15 mouse cellular contexts compared by ENCODE assay signal in genomic region chr16:87953176-87953575, GRCm38 (mm10).
"Had no signal": no experiment of that assay in that cellular context is flagged by ENCODE, and none has a peak within 500 bp of the region (broad histone marks: within the 10 kb centered on the region; RNA-seq: fewer than 3 reads in every experiment).

No protein-coding gene starts in this region.

- H3K27me3 ChIP-seq: neural tube, embryonic 15.5 days; stomach, embryonic 15.5 days had no signal

- H3K9ac ChIP-seq: neural tube, embryonic 15.5 days; stomach, embryonic 15.5 days had no signal

- H3K4me1 ChIP-seq: neural tube, embryonic 15.5 days; stomach, embryonic 15.5 days had no signal

- H3K36me3 ChIP-seq: neural tube, embryonic 15.5 days; stomach, embryonic 15.5 days had no signal

- H3K4me3 ChIP-seq: neural tube, embryonic 15.5 days; stomach, embryonic 15.5 days had no signal

- H3K9me3 ChIP-seq: neural tube, embryonic 15.5 days; stomach, embryonic 15.5 days had no signal

- DNase-seq: retina, postnatal 1 day; right cerebral cortex, adult 18-20 months; right cerebral cortex, postnatal 14 days; right cerebral cortex, postnatal 25 days; right cerebral cortex, postnatal 4 days; spleen, adult 18-20 months; thymus, adult 18-20 months; thymus, adult 2 months; thymus, postnatal 14 days; thymus, postnatal 25 days; thymus, postnatal 36 days; thymus, postnatal 4 days had no signal

- H3K27ac ChIP-seq: neural tube, embryonic 15.5 days; stomach, embryonic 15.5 days; stomach, postnatal 0 days had no signal

- H3K4me2 ChIP-seq: neural tube, embryonic 15.5 days; stomach, embryonic 15.5 days had no signal
